Mouse (Mus musculus): ENCODE measurements at regions not wholly inside any gene's neighbourhood (a gene's known extent, or its start where the extent isn't known, plus 50 kb on each side); places are given as distances from the start of the nearest gene placed in this dataset.
A peak's percentile ranks its signal among the peaks of the same experiment; 100 is the strongest.

GRCm38 (mm10) chr5:46139024-46139423 lies 281.6 kb upstream of the Lcorl start:
- Histone ChIP-seq H3K27ac (ENCODE audit: low read depth, low read length) (no peak overlapping the region), H3K9ac (ENCODE audit: low read length) (no peak overlapping the region), H3K4me1 (ENCODE audit: control insufficient read depth, insufficient read depth, low read length) (no peaks in the 10 kb centered on the region), H3K27me3 (ENCODE audit: control insufficient read depth, insufficient read depth, low read length) (no peaks in the 10 kb centered on the region), H3K36me3 (ENCODE audit: control insufficient read depth, insufficient read depth, low read length) (no peaks in the 10 kb centered on the region), H3K9me3 (ENCODE audit: control insufficient read depth, low read length) (no peaks in the 10 kb centered on the region), H3K4me3 (ENCODE audit: low read depth, low read length) (no peak overlapping the region), H3K4me2 (ENCODE audit: low read depth) (no peak overlapping the region)
- 77% methylated on average over 2 of the region's 2 CpGs for WGBS
- DNase-seq (ENCODE audit: low spot score) (no peak), ATAC-seq (ENCODE audit: insufficient read depth, low FRiP score, low TSS enrichment) (no peak)

- H3K4me2 ChIP-seq (ENCODE audit: low read depth): no peak overlapping the region
- DNase-seq (ENCODE audit: low spot score): peak; percentile 13
- no peaks in the 10 kb centered on the region for H3K9me3 ChIP-seq (ENCODE audit: control insufficient read depth, low read length)
- H3K9ac ChIP-seq (ENCODE audit: low read length): no peak overlapping the region
- ATAC-seq (ENCODE audit: insufficient read depth, low FRiP score, low TSS enrichment): peak; percentile 80
- no peak overlapping the region for H3K27ac ChIP-seq (ENCODE audit: low read depth, low read length)
- no peak overlapping the region for H3K4me3 ChIP-seq (ENCODE audit: low read depth, low read length)
- H3K27me3 ChIP-seq (ENCODE audit: control insufficient read depth, insufficient read depth, low read length): no peaks in the 10 kb centered on the region
- no peaks in the 10 kb centered on the region for H3K36me3 ChIP-seq (ENCODE audit: control insufficient read depth, insufficient read depth, low read length)
- no peaks in the 10 kb centered on the region for H3K4me1 ChIP-seq (ENCODE audit: control insufficient read depth, insufficient read depth, low read length)
- 43% methylated on average over 3 of the region's 3 CpGs for WGBS
Measured at GRCm38 (mm10) chr5:46137695-46138094, 280.3 kb upstream of the Lcorl start.

GRCm38 (mm10) chr5:46108020-46108419 lies 250.6 kb upstream of the Lcorl start:
- Histone ChIP-seq H3K27ac (ENCODE audit: low read depth, low read length) (no peak overlapping the region), H3K4me1 (ENCODE audit: control insufficient read depth, insufficient read depth, low read length) (no peaks in the 10 kb centered on the region), H3K36me3 (ENCODE audit: control insufficient read depth, insufficient read depth, low read length) (no peaks in the 10 kb centered on the region), H3K4me2 (ENCODE audit: low read depth) (no peak overlapping the region), H3K27me3 (ENCODE audit: control insufficient read depth, insufficient read depth, low read length) (no peaks in the 10 kb centered on the region), H3K9ac (ENCODE audit: low read length) (no peak overlapping the region), H3K9me3 (ENCODE audit: control insufficient read depth, low read length) (no peaks in the 10 kb centered on the region), H3K4me3 (ENCODE audit: low read depth, low read length) (no peak overlapping the region)
- WGBS: 87% methylated on average over 4 of the region's 4 CpGs
- no peak for DNase-seq (ENCODE audit: low spot score)
- no peak for ATAC-seq (ENCODE audit: insufficient read depth, low FRiP score, low TSS enrichment)

GRCm38 (mm10) chr5:46103350-46103749 lies 245.9 kb upstream of the Lcorl start:
- no peaks in the 10 kb centered on the region for H3K27me3 ChIP-seq (ENCODE audit: control insufficient read depth, insufficient read depth, low read length)
- no peak overlapping the region for H3K9ac ChIP-seq (ENCODE audit: low read length)
- 80% methylated on average over 4 of the region's 4 CpGs for WGBS
- no peak for DNase-seq (ENCODE audit: low spot score)
- no peaks in the 10 kb centered on the region for H3K9me3 ChIP-seq (ENCODE audit: control insufficient read depth, low read length)
- no peak for ATAC-seq (ENCODE audit: insufficient read depth, low FRiP score, low TSS enrichment)
- no peaks in the 10 kb centered on the region for H3K36me3 ChIP-seq (ENCODE audit: control insufficient read depth, insufficient read depth, low read length)
- H3K4me3 ChIP-seq (ENCODE audit: low read depth, low read length): no peak overlapping the region
- H3K4me2 ChIP-seq (ENCODE audit: low read depth): no peak overlapping the region
- no peaks in the 10 kb centered on the region for H3K4me1 ChIP-seq (ENCODE audit: control insufficient read depth, insufficient read depth, low read length)
- H3K27ac ChIP-seq (ENCODE audit: low read depth, low read length): no peak overlapping the region

GRCm38 (mm10) chr5:46092549-46092948 lies 235.1 kb upstream of the Lcorl start:
- no peak for ATAC-seq (ENCODE audit: insufficient read depth, low FRiP score, low TSS enrichment)
- H3K36me3 ChIP-seq (ENCODE audit: control insufficient read depth, insufficient read depth, low read length): no peaks in the 10 kb centered on the region
- no peak overlapping the region for H3K4me2 ChIP-seq (ENCODE audit: low read depth)
- no peaks in the 10 kb centered on the region for H3K9me3 ChIP-seq (ENCODE audit: control insufficient read depth, low read length)
- H3K4me1 ChIP-seq (ENCODE audit: control insufficient read depth, insufficient read depth, low read length): no peaks in the 10 kb centered on the region
- 84% methylated on average over 5 of the region's 5 CpGs for WGBS
- H3K9ac ChIP-seq (ENCODE audit: low read length): no peak overlapping the region
- no peaks in the 10 kb centered on the region for H3K27me3 ChIP-seq (ENCODE audit: control insufficient read depth, insufficient read depth, low read length)
- H3K27ac ChIP-seq (ENCODE audit: low read depth, low read length): no peak overlapping the region
- no peak for DNase-seq (ENCODE audit: low spot score)
- no peak overlapping the region for H3K4me3 ChIP-seq (ENCODE audit: low read depth, low read length)

GRCm38 (mm10) chr5:46086885-46087284 lies 229.5 kb upstream of the Lcorl start:
- no peaks in the 10 kb centered on the region for H3K27me3 ChIP-seq (ENCODE audit: control insufficient read depth, insufficient read depth, low read length)
- H3K4me3 ChIP-seq (ENCODE audit: low read depth, low read length): no peak overlapping the region
- WGBS: 88% methylated on average over 1 of the region's 1 CpGs
- ATAC-seq (ENCODE audit: insufficient read depth, low FRiP score, low TSS enrichment) (no peak), DNase-seq (ENCODE audit: low spot score) (no peak)
- no peaks in the 10 kb centered on the region for H3K36me3 ChIP-seq (ENCODE audit: control insufficient read depth, insufficient read depth, low read length)
- H3K9ac ChIP-seq (ENCODE audit: low read length): no peak overlapping the region
- H3K9me3 ChIP-seq (ENCODE audit: control insufficient read depth, low read length): no peaks in the 10 kb centered on the region
- H3K4me1 ChIP-seq (ENCODE audit: control insufficient read depth, insufficient read depth, low read length): no peaks in the 10 kb centered on the region
- no peak overlapping the region for H3K27ac ChIP-seq (ENCODE audit: low read depth, low read length)
- H3K4me2 ChIP-seq (ENCODE audit: low read depth): no peak overlapping the region

GRCm38 (mm10) chr5:46083293-46083692 lies 225.9 kb upstream of the Lcorl start:
- 86% methylated on average over 2 of the region's 2 CpGs for WGBS
- Histone ChIP-seq H3K4me1 (ENCODE audit: control insufficient read depth, insufficient read depth, low read length) (no peaks in the 10 kb centered on the region), H3K9me3 (ENCODE audit: control insufficient read depth, low read length) (no peaks in the 10 kb centered on the region), H3K4me3 (ENCODE audit: low read depth, low read length) (no peak overlapping the region), H3K27me3 (ENCODE audit: control insufficient read depth, insufficient read depth, low read length) (no peaks in the 10 kb centered on the region), H3K27ac (ENCODE audit: low read depth, low read length) (no peak overlapping the region), H3K9ac (ENCODE audit: low read length) (no peak overlapping the region), H3K4me2 (ENCODE audit: low read depth) (no peak overlapping the region), H3K36me3 (ENCODE audit: control insufficient read depth, insufficient read depth, low read length) (no peaks in the 10 kb centered on the region)
- DNase-seq (ENCODE audit: low spot score) (no peak), ATAC-seq (ENCODE audit: insufficient read depth, low FRiP score, low TSS enrichment) (no peak)

- H3K36me3 ChIP-seq (ENCODE audit: control insufficient read depth, insufficient read depth, low read length): no peaks in the 10 kb centered on the region
- H3K27ac ChIP-seq (ENCODE audit: low read depth, low read length): no peak overlapping the region
- H3K4me1 ChIP-seq (ENCODE audit: control insufficient read depth, insufficient read depth, low read length): no peaks in the 10 kb centered on the region
- H3K9me3 ChIP-seq (ENCODE audit: control insufficient read depth, low read length): no peaks in the 10 kb centered on the region
- no peak for ATAC-seq (ENCODE audit: insufficient read depth, low FRiP score, low TSS enrichment)
- no peaks in the 10 kb centered on the region for H3K27me3 ChIP-seq (ENCODE audit: control insufficient read depth, insufficient read depth, low read length)
- no peak overlapping the region for H3K4me2 ChIP-seq (ENCODE audit: low read depth)
- no peak overlapping the region for H3K4me3 ChIP-seq (ENCODE audit: low read depth, low read length)
- no peak overlapping the region for H3K9ac ChIP-seq (ENCODE audit: low read length)
- DNase-seq (ENCODE audit: low spot score): no peak
- WGBS: 92% methylated on average over 1 of the region's 1 CpGs
Measured at GRCm38 (mm10) chr5:46073744-46074143, 216.3 kb upstream of the Lcorl start.

- Histone ChIP-seq H3K27me3 (ENCODE audit: control insufficient read depth, insufficient read depth, low read length) (no peaks in the 10 kb centered on the region), H3K9ac (ENCODE audit: low read length) (no peak overlapping the region), H3K4me3 (ENCODE audit: low read depth, low read length) (no peak overlapping the region), H3K9me3 (ENCODE audit: control insufficient read depth, low read length) (no peaks in the 10 kb centered on the region), H3K36me3 (ENCODE audit: control insufficient read depth, insufficient read depth, low read length) (no peaks in the 10 kb centered on the region), H3K4me2 (ENCODE audit: low read depth) (no peak overlapping the region), H3K27ac (ENCODE audit: low read depth, low read length) (no peak overlapping the region), H3K4me1 (ENCODE audit: control insufficient read depth, insufficient read depth, low read length) (no peaks in the 10 kb centered on the region)
- 72% methylated on average over 4 of the region's 4 CpGs for WGBS
- DNase-seq (ENCODE audit: low spot score): no peak
- no peak for ATAC-seq (ENCODE audit: insufficient read depth, low FRiP score, low TSS enrichment)
Measured at GRCm38 (mm10) chr5:46073136-46073535, 215.7 kb upstream of the Lcorl start.
